27 mouse cellular contexts compared by ENCODE assay signal in genomic region chr9:110965062-110965909, GRCm38 (mm10). TPM values are rescaled to one million over a fixed set of nuclear protein-coding genes. Genes with fewer than 3 reads are reported as not detected.
A peak's percentile ranks its signal among the peaks of the same experiment; 100 is the strongest.
DNase-seq lines count a peak whose midpoint lies in the region; TF ChIP-seq lines count a peak whose summit lies in the region.
"Had no signal": no experiment of that assay in that cellular context is flagged by ENCODE, and none has a peak within 500 bp of the region (broad histone marks: within the 10 kb centered on the region; RNA-seq: fewer than 3 reads in every experiment).

No protein-coding gene starts in this region.

- WGBS in hindbrain, embryonic 10.5 days = 94% methylated on average over 22 of the region's 22 CpGs

- H3K4me3 ChIP-seq in ES-E14 (ENCODE audit: insufficient read depth in 1 of 2, low read depth in 1 of 2, low read length in 2 of 2, poor library complexity in 1 of 2, severe bottlenecking in 1 of 2) = peak overlapping the region; percentile 55 to 65
- H3K4me3 ChIP-seq in hindbrain, embryonic 10.5 days = no peak overlapping the region
- H3K4me3 ChIP-seq: embryonic facial prominence, embryonic 12.5 days; forebrain, embryonic 15.5 days; limb, embryonic 13.5 days; midbrain, embryonic 12.5 days had no signal

- H3K9me3 ChIP-seq in ES-E14 (ENCODE audit: control insufficient read depth, insufficient read depth, low read depth, low read length) = no peaks in the 10 kb centered on the region
- no peaks in the 10 kb centered on the region for H3K9me3 ChIP-seq in hindbrain, embryonic 10.5 days
- H3K9me3 ChIP-seq: embryonic facial prominence, embryonic 12.5 days; forebrain, embryonic 15.5 days; limb, embryonic 13.5 days; midbrain, embryonic 12.5 days had no signal

- H3K4me1 ChIP-seq in ES-E14 (ENCODE audit: control insufficient read depth in 2 of 2, insufficient read depth in 2 of 2, low read length in 2 of 2, poor library complexity in 1 of 2) = peaks cover 4 to 10% of the 10 kb centered on the region in 2 experiments
- H3K4me1 ChIP-seq in hindbrain, embryonic 10.5 days (replicated peaks) = no peaks in the 10 kb centered on the region
- H3K4me1 ChIP-seq: embryonic facial prominence, embryonic 12.5 days; forebrain, embryonic 15.5 days; limb, embryonic 13.5 days; midbrain, embryonic 12.5 days had no signal

- no peaks in the 10 kb centered on the region for H3K27me3 ChIP-seq in hindbrain, embryonic 10.5 days (ENCODE audit: insufficient read depth, poor library complexity, severe bottlenecking)
- H3K27me3 ChIP-seq: embryonic facial prominence, embryonic 12.5 days; forebrain, embryonic 15.5 days; limb, embryonic 13.5 days; midbrain, embryonic 12.5 days had no signal

- DNase-seq in thymus, postnatal 14 days = peak; percentile 48
- no peak for DNase-seq in thymus, postnatal 25 days
- peak; percentile 69 for DNase-seq in ES-E14 (ENCODE audit: low read depth, low spot score)
- DNase-seq in naive thymus-derived CD4-positive, alpha-beta T cell, adult 2 months (ENCODE audit: low read depth) = peak; percentile 36
- no peak for DNase-seq in left cerebral cortex, postnatal 4 days
- no peak for DNase-seq in left cerebral cortex, postnatal 25 days (ENCODE audit: low spot score in 2 of 2)
- DNase-seq in hindbrain, embryonic 10.5 days (ENCODE audit: low spot score) = no peak
- DNase-seq: adrenal gland, adult 2 months; cerebellum, adult 2 months; heart, postnatal 4 days; kidney, adult 18-20 months; kidney, postnatal 10 days; layer of hippocampus, adult 9-11 months; retina, postnatal 1 day; right cerebral cortex, postnatal 4 days had no signal

- H3K36me3 ChIP-seq in ES-E14 (ENCODE audit: control insufficient read depth, insufficient read depth, low read length, poor library complexity, severe bottlenecking) = peaks cover 3% of the 10 kb centered on the region
- H3K36me3 ChIP-seq in hindbrain, embryonic 10.5 days = no peaks in the 10 kb centered on the region
- H3K36me3 ChIP-seq: embryonic facial prominence, embryonic 12.5 days; forebrain, embryonic 15.5 days; limb, embryonic 13.5 days; midbrain, embryonic 12.5 days had no signal

- in situ Hi-C loops in ES-E14 (cut with MboI; ENCODE audit: low sequenced_read_pairs in 2 of 2, unreplicated experiment in 2 of 2) = no loop called here

- peak overlapping the region; percentile 82 for H3K9ac ChIP-seq in ES-E14 (ENCODE audit: insufficient read depth, low read depth, low read length, poor library complexity, severe bottlenecking)
- H3K9ac ChIP-seq: embryonic facial prominence, embryonic 12.5 days; forebrain, embryonic 15.5 days; limb, embryonic 13.5 days; midbrain, embryonic 12.5 days had no signal

- intact Hi-C loops in left cerebral cortex, postnatal 4 days (cut with DNase I) = no loop called here
- intact Hi-C loops in left cerebral cortex, postnatal 25 days (cut with DNase I) = no loop called here

- H3K27ac ChIP-seq in ES-E14 (ENCODE audit: insufficient read depth, low read depth, low read length, poor library complexity, severe bottlenecking) = peak overlapping the region; percentile 89
- no peak overlapping the region for H3K27ac ChIP-seq in hindbrain, embryonic 10.5 days
- H3K27ac ChIP-seq: embryonic facial prominence, embryonic 12.5 days; forebrain, embryonic 15.5 days; hindbrain, postnatal 0 days; limb, embryonic 13.5 days; midbrain, embryonic 12.5 days had no signal

TF ChIP-seq in ES-E14, 5 proteins besides CTCF, POLR2A, EP300 and RAD21:
- TF ChIP-seq ZC3H11A (IDR thresholded peaks at IDR 0.05; ENCODE audit: borderline replicate concordance, low read depth, low read length) (no peak), CHD2 (IDR thresholded peaks at IDR 0.05; ENCODE audit: low read depth, low read length) (no peak), ZNF384 (IDR thresholded peaks at IDR 0.05; ENCODE audit: low read depth, low read length) (no peak), HCFC1 (IDR thresholded peaks at IDR 0.05; ENCODE audit: borderline replicate concordance, insufficient read depth, low read length) (no peak)

RNA-seq across cellular contexts. Expression of gene Lrrc2, which starts 13.9 kb away (rescaled TPM):
- total RNA-seq in ES-E14 (2012; rRNA removed) = 20.2 and 20.8 TPM in 2 replicates
- under 1 TPM; 0.46 to 0.48 TPM for total RNA-seq in left cerebral cortex, postnatal 4 days (2021)
- 1 to 10 TPM in 1 of 2 experiments, under 1 TPM in 1; 0.73 to 2.1 TPM for total RNA-seq in left cerebral cortex, postnatal 25 days (2021)
- 0.33 TPM in 1 of 2 replicates, not detected in the other for polyA plus RNA-seq in hindbrain, embryonic 10.5 days (2016; fragmentation: Nextera tagmentation; extraction: Ambion mirVana)
- polyA plus RNA-seq: limb, embryonic 13.5 days; midbrain, embryonic 12.5 days had no signal

RNA-seq across cellular contexts. Expression of gene Tdgf1, which starts 19.3 kb away (rescaled TPM):
- total RNA-seq in ES-E14 (2012; rRNA removed) = 904 and 1,760 TPM in 2 replicates
- under 1 TPM in 1 of 2 experiments, not detected in 1; 0.54 TPM for total RNA-seq in left cerebral cortex, postnatal 4 days (2021)
- under 1 TPM in 1 of 2 experiments, not detected in 1; 0.43 TPM for total RNA-seq in left cerebral cortex, postnatal 25 days (2021)
- polyA plus RNA-seq in hindbrain, embryonic 10.5 days (2016; fragmentation: Nextera tagmentation; extraction: Ambion mirVana) = not detected in 2 replicates
- total RNA-seq: adrenal gland, adult 2 months; common myeloid progenitor, adult 5-6 weeks; heart, postnatal 4 days; hindbrain, postnatal 0 days had no signal
- polyA plus RNA-seq: adrenal gland, adult 2 months; brain, embryonic 14.5 days; embryonic facial prominence, embryonic 12.5 days; forebrain, embryonic 15.5 days; heart, embryonic 14.5 days; liver, embryonic 16.5 days; midbrain, embryonic 12.5 days; urinary bladder, adult 2 months had no signal

RNA-seq across cellular contexts. Expression of gene Rtp3, which starts 25.1 kb away (rescaled TPM):
- 0.62 and 1.1 TPM in 2 replicates for total RNA-seq in ES-E14 (2012; rRNA removed)
- total RNA-seq in left cerebral cortex, postnatal 4 days (2021) = under 1 TPM; 0.28 to 0.48 TPM
- under 1 TPM; 0.18 to 0.46 TPM for total RNA-seq in left cerebral cortex, postnatal 25 days (2021)
- 0.14 TPM in 1 of 2 replicates, not detected in the other for polyA plus RNA-seq in hindbrain, embryonic 10.5 days (2016; fragmentation: Nextera tagmentation; extraction: Ambion mirVana)
- total RNA-seq: common myeloid progenitor, adult 5-6 weeks had no signal
- polyA plus RNA-seq: embryonic facial prominence, embryonic 12.5 days; forebrain, embryonic 15.5 days; heart, embryonic 14.5 days; hindbrain, postnatal 0 days; limb, embryonic 13.5 days; midbrain, embryonic 12.5 days had no signal

RNA-seq across cellular contexts. Expression of gene Fam240a, which starts 48.6 kb away (rescaled TPM):
- 1.0 TPM in 1 of 2 replicates, not detected in the other for total RNA-seq in ES-E14 (2012; rRNA removed)
- not detected for total RNA-seq in left cerebral cortex, postnatal 4 days (2021)
- not detected for total RNA-seq in left cerebral cortex, postnatal 25 days (2021)
- not detected in 2 replicates for polyA plus RNA-seq in hindbrain, embryonic 10.5 days (2016; fragmentation: Nextera tagmentation; extraction: Ambion mirVana)
- total RNA-seq: adrenal gland, adult 2 months; common myeloid progenitor, adult 5-6 weeks; heart, postnatal 4 days; hindbrain, postnatal 0 days; left cerebral cortex, adult 8-10 months had no signal
- polyA plus RNA-seq: adrenal gland, adult 2 months; brain, embryonic 14.5 days; cerebellum, adult 2 months; embryonic facial prominence, embryonic 12.5 days; forebrain, embryonic 15.5 days; gonadal fat pad, adult 2 months; heart, embryonic 14.5 days; hindbrain, postnatal 0 days; limb, embryonic 13.5 days; liver, embryonic 16.5 days; midbrain, embryonic 12.5 days; urinary bladder, adult 2 months had no signal

RNA-seq across cellular contexts. Expression of gene Ltf, which starts 53.8 kb away (rescaled TPM):
- 0.48 TPM in 1 of 2 replicates, not detected in the other for total RNA-seq in ES-E14 (2012; rRNA removed)
- total RNA-seq in left cerebral cortex, postnatal 4 days (2021) = 1 to 10 TPM in 1 of 2 experiments, under 1 TPM in 1; 0.91 to 1.7 TPM
- not detected for total RNA-seq in left cerebral cortex, postnatal 25 days (2021)
- polyA plus RNA-seq in hindbrain, embryonic 10.5 days (2016; fragmentation: Nextera tagmentation; extraction: Ambion mirVana) = 0.27 TPM in 1 of 2 replicates, not detected in the other
- total RNA-seq: left cerebral cortex, adult 8-10 months had no signal
- polyA plus RNA-seq: adrenal gland, adult 2 months; urinary bladder, adult 2 months had no signal

Comparison
In these comparisons a context has a peak if more than half of its experiments do, and no peak if none do; other contexts are left out.
1. DNase-seq: peak in thymus, postnatal 14 days (single experiment), ES-E14 (single experiment) and naive thymus-derived CD4-positive, alpha-beta T cell, adult 2 months (single experiment); none in thymus, postnatal 25 days (single experiment), left cerebral cortex, postnatal 4 days (single experiment), left cerebral cortex, postnatal 25 days (0 of 2) and hindbrain, embryonic 10.5 days (single experiment).
2. RNA of gene Tdgf1, which starts 19.3 kb away (total RNA-seq): 904 to 1,760 TPM in ES-E14; 0.54 TPM in left cerebral cortex, postnatal 4 days and 0.43 TPM in left cerebral cortex, postnatal 25 days; every median in the first group is over 100 times any median in the second.